Mouse (Mus musculus): ENCODE results near the gene Sec24c.
"Not testable (repeated sequence)": the region's sequence is repeated elsewhere in the genome, so short reads cannot be mapped to it uniquely, and the experiment has no call there.

Sec24c gene

DNA sequence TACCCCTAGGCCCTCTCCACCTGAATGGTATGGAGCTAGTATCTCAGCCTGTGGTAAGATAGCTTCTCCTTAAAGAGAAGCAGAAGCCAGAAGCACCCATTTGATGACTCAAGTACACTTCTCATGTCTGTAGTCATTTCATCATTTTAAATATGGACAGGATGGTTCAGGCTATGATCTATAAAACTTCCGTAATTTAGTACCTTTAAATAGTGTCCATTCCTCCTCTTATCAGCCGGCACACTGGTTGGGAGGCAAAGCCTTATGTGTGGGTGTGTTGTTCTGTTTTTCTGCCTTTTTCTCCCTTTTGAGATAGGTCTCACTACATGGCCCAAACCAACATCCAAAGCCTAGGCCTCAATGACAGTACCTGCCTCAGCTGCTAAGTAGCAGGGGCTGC, 24.4 kb downstream of the Sec24c start:
- no peak for DNase-seq (ENCODE audit: low read depth, low spot score)

DNA sequence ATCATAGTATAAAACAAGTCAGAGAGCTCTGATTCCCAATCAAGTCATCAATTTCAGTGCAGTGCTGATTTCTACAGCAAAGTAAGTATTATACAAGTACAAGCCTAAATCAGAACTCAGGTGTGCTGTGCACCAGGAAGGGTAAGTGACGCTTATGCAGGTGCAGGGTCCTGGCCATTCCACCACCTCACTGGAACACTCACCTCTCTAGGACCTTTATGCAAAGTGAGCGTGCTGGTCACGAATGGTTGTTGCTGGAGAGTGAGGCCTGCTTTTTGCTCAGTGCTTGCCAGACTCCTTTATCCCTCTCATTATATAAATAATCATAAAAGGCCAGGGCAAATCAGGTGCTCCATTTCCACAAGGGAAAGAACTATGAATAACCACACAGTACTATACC, 26.3 kb downstream of the Sec24c start:
- DNase-seq (ENCODE audit: low read depth, low spot score) = no peak

DNA sequence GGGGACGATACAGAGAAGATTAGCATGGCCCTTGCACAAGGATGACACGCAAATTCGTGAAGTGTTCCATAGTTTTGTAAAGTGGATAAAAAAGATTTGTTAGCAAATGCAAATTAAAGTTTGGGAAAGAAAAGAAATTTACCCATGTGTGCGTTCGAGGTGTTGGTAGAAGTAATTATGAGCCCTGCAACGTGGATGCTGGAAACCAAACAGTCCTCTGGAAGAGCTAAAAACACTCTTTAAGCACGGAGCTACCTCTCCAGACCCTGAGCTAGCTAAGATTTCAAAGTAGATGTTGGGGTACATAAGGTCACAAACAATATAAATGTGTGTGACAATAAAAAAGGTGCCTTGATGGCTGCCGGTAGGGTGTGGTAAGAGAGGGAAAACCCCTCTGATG, 27.4 kb downstream of the Sec24c start:
- no peak for DNase-seq (ENCODE audit: low read depth, low spot score)

DNA sequence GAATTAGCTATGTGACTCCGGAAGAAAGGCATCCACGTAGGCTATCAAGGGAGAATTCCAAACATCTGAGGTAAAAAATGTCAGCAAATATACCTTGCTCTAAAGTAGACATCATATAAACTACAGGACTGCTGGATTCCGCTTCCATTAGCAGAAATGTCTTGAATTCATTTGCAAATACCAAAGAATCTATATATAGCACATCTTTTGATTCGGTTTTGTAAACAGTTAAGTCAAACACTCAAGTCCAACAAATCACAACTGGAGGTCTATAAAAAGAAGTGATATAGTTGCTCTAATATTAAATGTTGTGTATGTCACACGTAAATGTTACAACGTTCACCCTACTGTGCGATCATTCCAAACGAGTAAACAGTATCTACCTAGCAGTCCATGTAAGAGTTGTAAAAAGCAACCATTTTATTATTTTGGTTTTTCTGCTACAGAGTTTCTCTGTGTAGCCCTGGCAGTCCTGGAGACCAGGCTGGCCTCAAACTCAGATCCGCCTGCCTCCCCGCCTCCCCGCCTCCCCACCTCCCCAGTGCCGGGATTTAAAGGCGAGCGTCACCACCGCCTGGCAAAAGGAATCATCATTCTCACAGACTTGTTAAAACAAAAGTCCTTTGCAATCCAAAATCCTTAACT, 28.1 kb downstream of the Sec24c start:
- DNase-seq (ENCODE audit: low read depth, low spot score) = no peak

DNA sequence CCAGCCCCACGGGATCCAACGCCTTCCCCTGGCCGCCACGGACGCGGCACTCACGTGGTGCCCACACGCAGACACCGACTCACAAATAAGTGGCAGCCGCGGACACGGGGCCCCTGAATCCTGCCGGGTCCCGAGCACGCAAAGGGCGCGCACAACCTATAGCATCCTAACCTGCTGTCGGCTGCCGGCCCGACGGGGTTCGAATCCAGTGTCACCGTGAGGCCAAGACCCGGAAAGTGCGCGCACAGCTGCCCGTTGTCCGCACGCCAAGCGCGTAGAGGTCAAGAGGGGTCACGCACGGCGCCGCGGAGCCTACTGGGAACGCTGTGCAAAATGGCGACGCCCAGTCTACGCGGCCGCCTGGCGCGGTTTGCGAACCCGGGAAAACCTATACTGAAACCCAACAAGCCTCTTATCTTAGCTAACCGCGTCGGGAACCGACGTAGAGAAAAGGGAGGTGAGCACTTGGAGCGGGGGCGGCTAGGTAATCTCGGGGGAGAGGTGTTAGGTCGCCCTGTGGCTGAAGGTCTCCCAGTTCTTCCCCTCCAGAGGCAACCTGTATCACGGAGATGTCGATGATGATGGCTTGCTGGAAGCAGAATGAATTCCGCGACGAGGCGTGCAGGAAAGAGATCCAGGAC, 28.8 kb downstream of the Sec24c start, which contains the start of gene Chchd1:
TSS of gene Chchd1 (plus strand) at position 266 of the 641 bp plus-strand sequence.
- DNase-seq (ENCODE audit: low read depth, low spot score) = peak; percentile 75

DNA sequence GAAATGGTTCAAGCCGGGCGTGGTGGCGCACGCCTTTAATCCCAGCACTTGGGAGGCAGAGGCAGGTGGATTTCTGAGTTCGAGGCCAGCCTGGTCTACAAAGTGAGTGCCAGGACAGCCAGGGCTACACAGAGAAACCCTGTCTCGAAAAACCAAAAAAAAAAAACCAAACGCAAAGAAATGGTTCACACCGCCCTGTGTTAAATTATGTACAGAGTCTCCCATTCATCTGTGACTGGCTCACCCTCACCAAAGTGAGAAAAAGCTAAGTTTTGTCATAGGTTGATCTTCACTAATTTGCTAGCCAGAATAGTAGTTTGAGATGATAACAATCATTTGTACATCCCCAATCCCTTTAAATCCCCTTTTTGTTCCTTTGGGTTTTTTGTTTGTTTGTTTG, 29.4 kb downstream of the Sec24c start:
- DNase-seq (ENCODE audit: low read depth, low spot score) = not testable (repeated sequence)

DNA sequence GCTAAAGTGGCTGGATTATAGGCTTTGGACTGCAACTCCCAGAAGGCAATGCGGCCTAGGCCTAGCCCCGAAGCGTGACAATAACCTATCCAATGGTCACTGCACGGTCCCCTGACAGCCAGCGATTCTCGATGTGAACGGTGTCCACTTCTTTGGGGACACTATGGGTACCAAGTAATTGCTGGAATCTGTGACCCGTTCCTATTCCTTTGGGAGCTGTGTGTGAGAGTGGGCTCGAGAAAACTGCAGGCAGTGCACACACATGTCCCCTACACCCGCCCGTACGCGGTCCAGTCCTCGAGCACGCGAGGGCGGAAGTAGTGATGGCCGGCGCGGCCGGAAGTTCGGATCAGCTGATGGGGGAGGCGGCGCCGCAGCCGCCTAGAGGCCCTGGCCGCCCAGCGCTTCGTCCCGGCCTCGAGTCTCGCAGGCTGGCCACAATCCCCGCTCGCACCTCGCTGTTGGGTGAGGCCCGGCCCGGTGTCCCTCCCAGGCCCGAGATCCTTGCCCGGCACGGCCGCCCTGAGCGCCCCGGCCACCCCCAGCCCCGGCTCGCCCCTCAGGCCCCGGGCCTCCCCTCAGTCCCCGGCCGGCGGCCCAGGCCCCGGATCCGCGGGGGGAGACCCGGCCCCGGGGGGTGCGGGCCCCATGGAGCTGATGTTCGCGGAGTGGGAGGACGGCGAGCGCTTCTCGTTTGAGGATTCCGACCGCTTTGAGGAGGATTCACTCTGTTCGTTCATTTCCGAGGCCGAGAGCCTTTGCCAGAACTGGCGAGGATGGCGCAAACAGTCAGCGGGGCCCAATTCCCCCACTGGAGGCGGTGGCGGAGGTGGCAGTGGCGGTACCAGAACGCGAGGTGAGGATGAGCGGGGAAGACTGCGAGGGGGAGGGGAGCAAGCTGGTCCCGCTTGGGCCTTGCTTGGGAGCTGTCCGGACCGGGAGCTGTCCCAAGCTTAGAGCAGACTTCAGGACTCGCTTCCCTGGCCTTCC, 33.4 kb downstream of the Sec24c start, which contains the start of gene Zswim8:
TSS of gene Zswim8 (plus strand) at position 352 of the 990 bp plus-strand sequence.
- peak; percentile 84 for DNase-seq (ENCODE audit: low read depth, low spot score)

DNA sequence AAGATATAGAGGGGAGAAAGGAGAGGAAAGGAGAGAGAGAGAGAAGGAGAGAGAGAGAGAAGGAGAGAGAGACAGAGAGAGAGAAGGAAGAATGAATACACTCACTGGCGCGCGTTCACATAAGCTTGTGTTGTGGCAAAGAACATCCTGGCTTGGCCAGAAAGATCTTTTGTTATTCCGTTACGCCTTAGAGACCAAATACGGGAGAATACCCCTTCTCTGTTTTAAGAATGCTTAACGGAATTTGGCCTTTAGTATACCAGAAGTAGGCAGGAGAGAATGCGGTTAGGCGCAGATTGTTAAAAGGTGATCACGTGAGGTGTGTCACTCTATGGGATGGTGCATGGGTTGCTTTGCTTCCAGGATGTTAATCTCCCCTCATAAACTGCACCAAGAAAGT, 34.1 kb downstream of the Sec24c start:
- no peak for DNase-seq (ENCODE audit: low read depth, low spot score)

DNA sequence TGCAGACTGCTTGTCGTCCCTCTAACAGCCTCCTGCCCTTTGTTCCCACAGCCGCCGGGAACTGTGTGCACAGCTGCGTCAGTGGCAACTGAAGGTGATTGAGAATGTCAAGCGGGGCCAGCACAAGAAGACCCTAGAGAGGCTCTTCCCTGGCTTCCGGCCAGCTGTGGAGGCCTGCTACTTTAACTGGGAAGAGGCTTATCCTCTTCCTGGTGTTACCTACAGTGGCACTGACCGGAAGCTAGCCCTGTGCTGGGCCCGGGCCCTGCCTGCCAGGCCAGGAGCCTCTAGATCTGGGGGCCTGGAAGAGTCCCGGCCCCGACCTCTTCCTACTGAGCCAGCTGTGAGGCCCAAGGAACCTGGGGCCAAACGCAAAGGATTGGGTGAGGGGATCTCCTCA, 39.7 kb downstream of the Sec24c start:
- DNase-seq (ENCODE audit: low read depth, low spot score) = no peak

DNA sequence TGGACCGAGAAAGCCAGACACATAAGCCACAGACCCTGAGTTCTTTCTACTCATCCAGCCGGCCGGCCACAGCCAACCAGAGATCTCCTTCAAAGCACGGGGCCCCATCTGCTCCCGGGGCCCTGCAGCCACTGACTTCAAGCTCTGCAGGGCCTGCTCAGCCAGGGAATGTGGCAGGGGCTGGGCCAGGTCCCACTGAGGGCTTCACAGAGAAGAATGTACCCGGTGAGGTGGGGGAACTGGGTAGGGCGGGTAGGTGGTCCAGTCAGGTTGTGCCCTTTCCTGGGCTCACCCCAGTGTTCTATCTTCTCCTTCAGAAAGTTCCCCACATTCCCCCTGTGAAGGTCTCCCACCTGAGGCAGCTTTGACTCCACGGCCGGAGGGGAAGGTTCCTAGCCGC, 44.3 kb downstream of the Sec24c start:
- DNase-seq (ENCODE audit: low read depth, low spot score) = no peak

DNA sequence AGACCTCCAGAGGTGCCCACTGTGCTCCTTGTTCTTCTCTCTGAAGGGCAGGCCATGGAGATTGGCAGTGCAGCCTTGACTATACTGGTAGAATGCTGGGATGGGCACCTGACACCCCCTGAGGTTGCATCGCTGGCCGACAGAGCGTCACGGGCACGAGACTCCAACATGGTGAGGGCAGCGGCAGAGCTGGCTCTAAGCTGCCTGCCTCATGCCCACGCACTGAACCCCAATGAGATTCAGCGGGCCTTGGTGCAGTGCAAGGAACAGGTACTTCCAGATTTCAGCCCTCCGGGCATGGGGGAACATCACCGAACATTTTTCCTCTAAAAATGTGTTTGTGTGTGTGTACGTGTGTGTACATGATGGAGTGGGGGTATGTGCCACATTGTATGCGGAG, 45.7 kb downstream of the Sec24c start:
- no peak for DNase-seq (ENCODE audit: low read depth, low spot score)

DNA sequence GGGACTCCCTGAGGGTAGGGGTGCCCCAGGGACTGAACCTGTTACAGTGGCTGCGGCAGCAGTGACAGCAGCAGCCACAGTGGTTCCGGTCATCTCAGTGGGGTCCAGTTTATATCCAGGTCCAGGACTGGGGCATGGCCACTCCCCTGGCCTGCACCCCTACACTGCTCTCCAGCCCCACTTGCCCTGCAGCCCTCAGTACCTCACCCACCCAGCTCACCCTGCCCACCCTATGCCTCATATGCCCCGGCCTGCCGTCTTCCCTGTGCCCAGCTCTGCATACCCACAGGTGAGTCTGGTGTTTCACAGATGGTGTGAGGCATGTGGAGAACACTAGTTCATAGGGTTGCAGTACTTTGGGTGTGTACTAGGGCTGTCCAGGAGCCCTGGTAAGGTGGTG, 47.3 kb downstream of the Sec24c start:
- no peak for DNase-seq (ENCODE audit: low read depth, low spot score)

DNA sequence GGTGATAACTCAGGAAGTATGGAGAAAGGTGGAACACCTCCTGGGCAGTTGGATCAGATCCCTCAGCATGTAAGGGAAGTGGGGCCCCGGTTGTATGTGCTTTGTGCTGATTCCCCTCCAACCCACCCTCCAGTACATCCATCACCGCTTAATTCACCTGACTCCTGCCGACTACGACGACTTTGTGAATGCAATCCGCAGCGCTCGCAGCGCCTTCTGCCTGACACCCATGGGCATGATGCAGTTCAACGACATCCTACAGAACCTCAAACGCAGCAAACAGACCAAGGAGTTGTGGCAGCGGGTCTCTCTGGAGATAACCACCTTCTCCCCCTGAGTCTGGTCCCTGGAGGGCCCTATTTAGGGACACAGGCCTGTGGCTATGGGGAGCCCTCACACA, 48.9 kb downstream of the Sec24c start:
- no peak for DNase-seq (ENCODE audit: low read depth, low spot score)

DNA sequence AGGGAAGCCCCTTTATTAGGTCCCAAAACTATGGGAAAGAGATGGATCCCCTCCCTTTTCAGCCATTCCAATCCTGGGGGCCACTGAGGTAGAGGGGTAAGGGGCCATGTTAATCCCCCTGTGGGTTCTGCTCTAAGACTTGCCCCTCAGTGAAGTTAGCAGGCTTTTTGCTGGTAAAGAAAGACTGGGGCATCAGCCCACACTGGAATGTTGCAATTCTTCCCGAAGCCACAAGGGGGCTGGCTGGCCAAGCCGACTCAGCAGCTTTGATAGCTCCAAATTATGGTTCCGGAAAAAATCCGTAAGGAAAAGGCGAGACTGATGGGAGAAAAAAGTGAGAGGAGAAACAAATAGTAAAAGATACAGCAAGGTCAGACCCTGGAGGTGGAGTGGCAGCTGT, 49.9 kb downstream of the Sec24c start:
- DNase-seq (ENCODE audit: low read depth, low spot score) = no peak

DNA sequence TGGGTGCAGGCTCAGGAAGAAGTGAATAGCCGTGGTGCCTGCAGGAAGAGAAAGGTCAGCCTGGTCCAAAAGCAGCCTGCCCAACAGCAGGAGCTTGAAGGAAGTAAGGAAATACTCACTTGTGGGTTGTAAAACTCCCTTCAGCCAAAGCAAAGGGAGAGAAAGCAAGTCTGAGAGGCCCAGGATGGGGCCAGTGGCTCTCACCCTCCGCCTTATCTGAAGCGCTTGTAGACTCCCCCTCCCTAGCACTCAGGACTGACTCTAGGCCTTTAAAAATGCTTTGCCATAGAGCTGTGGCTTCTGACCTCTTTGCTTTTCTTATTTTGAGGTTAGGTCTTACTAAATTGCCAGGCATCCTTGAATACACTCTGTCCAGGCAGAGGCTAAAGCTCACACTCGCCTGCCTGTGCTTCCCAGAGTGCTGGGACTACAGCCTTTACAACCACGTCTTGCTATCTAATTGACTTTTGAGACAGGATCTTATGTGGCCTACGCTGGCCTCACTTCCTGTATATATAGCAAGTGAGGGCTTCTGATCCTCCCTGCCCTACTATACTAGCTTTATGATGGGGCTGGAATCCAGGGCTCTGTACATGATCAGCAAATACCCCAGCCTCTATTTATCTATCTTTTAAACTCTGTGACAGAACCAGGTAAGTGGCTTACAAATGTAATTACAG, 51.7 kb downstream of the Sec24c start:
- no peak for DNase-seq (ENCODE audit: low read depth, low spot score)

DNA sequence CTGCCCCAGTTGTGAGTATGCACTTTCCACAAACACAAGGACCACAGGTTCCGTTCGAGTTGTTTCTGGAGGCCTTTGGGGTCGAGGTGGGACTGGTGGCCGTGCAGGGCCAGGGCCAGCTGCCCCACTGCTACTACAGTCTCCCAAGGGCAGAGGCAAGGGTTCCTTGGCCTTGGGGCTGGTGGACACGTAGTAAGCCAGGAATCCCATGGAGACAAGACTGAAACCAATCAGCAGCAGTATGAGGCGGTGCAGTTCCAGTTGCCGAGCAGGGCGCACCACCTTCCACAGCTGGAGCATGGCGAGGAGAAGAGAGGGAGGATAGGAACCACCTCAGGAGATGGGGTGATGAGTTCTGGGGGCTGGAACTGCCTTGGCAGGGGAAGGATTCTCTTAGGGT, 55.8 kb downstream of the Sec24c start:
- DNase-seq (ENCODE audit: low read depth, low spot score) = no peak

DNA sequence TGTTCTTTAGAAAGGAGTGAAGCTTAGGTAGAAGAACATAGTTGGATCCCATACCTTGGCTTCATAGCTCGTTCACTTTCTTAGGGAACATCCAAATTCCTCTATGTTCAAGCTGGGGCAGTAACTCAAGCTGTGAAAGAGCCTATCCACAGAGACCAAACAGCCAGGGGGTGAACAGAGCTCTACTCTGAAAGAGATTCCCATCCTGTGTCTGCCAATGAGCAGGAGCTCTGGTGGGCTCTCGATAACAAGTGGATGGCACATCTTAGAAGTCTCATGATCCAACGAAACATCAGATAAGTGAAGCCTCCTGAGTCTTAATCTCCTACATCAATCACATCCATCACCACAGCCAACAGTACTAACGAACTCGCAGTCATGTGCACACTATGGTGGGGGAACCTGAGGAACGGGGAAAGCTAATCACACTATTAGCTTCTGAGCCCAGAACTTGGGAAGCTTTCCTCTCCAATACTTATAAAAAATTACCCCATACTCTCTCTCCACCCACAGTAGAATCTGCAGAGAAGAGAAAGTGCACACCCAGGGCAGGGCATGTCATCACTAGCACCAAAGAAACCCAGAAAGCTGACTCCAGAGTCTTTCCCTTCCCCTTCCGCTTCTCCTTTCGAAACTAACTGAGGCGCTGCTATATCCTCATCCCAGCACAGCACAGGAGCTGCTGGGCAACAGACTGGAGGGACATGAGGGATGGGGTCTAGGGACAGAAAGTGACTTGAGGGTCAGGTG, 56.9 kb downstream of the Sec24c start:
- DNase-seq (ENCODE audit: low read depth, low spot score) = no peak

DNA sequence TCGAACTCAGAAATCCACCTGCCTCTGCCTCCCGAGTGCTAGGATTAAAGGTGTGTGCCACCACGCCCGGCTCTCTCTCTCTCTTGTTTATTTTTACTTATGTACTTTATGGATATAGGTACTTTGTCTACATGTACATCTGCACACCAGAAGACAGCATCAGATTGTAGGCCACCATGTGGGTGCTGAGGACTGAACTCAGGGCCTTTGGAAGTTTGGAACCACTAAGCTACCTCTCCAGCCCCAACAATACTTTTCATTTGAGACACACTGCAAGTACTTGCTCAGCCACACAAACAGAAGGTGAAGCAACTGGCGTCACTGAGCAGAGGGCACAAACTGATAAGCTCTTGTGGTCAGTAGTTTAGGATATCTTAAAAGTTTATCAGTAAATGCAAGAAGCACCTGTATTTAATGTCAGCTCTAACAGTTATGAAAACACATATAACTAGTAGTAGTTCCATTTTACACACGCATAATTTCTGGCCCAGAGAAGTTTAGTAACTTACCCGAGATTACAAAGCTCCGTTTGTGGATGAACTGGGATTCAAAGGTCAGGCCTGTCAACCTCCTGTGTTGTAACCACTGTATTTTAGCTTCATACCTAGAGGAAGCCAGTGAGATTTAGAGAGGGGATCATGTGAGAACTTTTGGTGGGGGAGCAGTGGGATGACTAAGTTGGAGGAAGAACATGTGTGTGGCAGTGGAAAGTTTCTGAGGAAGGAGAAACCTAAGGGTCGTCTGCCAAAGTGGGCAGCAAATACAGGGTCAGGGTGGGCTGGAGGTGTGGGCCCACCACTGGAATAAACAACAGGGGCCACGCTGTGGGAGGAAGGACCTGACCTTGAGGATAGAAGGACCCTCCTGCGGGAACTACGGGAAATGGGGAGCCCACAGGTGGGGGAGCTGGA, 59.2 kb downstream of the Sec24c start:
- DNase-seq (ENCODE audit: low read depth, low spot score) = no peak

DNA sequence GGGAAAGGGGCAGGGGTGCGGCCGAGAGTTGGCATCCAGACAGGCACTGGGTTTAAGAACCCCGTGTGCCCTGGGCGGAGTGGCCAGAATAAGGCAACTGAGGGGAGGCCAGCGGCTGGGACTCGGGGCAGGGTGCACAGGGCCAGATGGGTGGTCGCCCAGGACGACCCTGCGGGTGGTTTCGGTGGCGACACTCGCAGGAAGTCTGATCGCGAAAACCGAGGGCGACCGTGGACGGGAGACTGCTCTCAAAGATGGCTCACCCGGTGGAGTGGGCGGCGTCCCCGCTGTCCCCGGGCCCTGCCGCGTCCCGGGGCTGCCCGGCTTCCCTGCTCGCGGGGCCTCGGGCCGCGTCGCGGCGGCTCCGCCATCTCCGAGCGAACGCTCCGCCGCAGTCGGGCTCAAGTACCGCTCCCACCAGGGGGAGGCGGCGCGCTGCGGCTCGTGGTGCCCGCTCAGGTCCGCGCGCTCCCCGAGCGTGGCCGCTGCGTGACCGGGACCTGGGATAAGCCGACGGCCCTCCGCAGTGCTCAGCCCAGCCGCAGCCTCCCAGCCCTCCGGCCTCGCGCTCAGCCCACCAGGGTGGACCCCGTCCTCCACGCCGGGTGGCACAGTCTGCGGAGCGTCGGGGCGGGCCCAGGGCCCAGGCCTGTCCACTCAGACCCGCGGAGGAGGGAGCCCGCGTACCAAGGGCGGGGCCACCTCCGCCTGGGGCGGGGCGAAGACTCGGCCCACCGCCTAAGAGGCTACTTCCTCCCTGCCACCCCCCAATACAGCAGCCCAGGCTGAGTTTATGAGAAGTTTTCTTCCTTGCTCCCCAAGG, 60.1 kb downstream of the Sec24c start, which contains the start of gene Ndst2:
TSS of gene Ndst2 (minus strand) at position 611 of the 823 bp plus-strand sequence.
- peak; percentile 74 for DNase-seq (ENCODE audit: low read depth, low spot score)

All from retina, adult 2 months (tissue).